Mouse (Mus musculus) erythroblast, adult 5-6 weeks (primary cell): ENCODE results near the gene Det1. TPM values are rescaled to one million over a fixed set of nuclear protein-coding genes. Genes with fewer than 3 reads are reported as not detected.

ENCODE experiments used
- ATAC-seq: replicated peaks from 2 replicates; pipeline ENCODE4 v1.8.0; 2016; ENCODE audit warnings: moderate number of reproducible peaks, mild to moderate bottlenecking, moderate TSS enrichment, inconsistent platforms; ENCODE audit not compliant: poor library complexity, low FRiP score, severe bottlenecking
- total RNA-seq, 2 experiments: library from RNA; stranded (forward) in 1 of 2; stranded (reverse) in 1 of 2; fragments of 150-400 nt in 1 of 2; fragments of 200-764, 138-1000 nt in 1 of 2; gene quantifications; 2 replicates each; pipeline versions ENCODE4 v1.2.3 to v1.2.4; 2015 to 2017; ENCODE audit warnings: low replicate concordance in 2 of 2

Gene Det1
- total RNA-seq (2015; ENCODE audit: low replicate concordance), result 7.3 and 8.6 TPM in 2 replicates
- 3.9 and 6.8 TPM in 2 replicates for total RNA-seq (2017; ENCODE audit: low replicate concordance)

- peak; percentile 97 for ATAC-seq
Measured at GRCm38 (mm10) chr7:78846737-78847434, at the start of gene Det1. TSS of gene Det1 (minus strand) at chr7:78847263.

- ATAC-seq, result peak; percentile 99
Measured at GRCm38 (mm10) chr7:78895653-78896333, 48.7 kb upstream of the Det1 start, which contains the start of gene Aen. TSS of gene Aen (plus strand) at chr7:78895854.

DNA sequence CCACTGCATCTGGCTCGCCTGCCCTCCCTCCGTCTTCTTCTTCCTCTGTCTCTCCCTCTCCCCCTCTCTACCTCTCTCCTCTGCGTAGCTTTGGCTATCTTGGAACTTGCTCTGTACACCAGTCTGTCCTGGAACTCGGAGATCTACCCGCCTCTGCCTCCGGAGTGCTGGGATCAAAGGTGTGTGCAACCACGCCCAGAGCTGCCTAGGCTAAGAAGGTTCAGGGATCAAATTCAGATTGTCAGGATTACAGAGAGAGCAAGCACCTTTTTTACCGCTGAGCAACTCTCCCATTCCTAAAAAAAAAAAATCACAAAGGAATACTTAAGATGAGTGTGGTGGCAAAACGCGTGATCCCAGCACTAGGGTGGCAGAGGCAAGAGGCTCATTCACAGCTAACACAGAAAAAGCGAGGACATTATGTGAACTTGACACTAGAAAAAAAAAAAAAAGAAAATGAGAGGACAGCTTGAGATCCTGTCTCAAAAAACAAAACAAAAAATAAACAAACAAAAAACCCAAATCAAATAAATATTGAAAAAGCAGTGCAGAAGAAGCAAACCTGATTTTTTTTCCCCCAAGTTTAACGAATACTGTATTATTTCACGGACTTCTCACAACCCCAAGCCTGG is 48.1 kb upstream of the Det1 start:
- no peak for ATAC-seq

- no peak for ATAC-seq
Measured at GRCm38 (mm10) chr7:78893917-78894316, 46.9 kb upstream of the Det1 start.

DNA sequence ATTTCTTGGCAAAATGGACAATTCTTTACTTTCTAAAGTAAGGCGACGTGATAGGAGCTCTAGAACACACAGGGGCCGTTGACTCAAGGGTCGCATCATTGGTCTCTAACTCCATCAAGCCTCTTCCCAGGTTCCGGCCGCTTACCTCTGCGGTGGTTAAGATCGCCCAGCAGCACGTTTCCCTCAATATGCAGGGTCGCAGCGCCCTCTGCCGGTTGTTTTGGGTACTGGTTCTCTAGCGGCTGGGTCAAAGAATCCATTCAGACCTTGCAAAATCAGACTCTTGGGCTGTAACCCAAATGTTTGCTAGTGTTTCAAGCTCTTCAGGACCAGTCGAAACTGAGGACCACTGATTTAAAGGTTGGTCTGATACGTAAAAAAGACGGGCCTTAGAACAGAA is 43.6 kb upstream of the Det1 start:
- peak; percentile 71 for ATAC-seq

- ATAC-seq, result no peak
Measured at GRCm38 (mm10) chr7:78887431-78887842, 40.4 kb upstream of the Det1 start.

DNA sequence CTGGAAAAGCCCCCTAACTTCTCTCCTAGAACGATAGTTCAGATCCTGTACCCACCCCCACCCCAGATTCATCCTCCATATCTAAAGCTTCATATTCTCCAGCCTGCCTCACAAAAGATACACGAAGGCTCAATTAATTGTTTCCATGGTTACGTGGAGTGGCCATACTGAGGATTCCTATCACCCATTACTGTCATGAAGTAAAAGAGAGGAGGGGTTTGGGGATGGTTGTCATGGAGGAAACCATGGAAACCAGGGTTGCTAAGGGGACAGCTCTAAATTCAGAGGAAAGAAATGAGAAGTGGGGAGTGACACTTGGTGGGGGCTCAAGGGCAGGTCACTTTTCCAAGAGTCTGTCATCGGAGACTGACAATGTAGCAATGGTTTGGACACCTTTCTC is 39.4 kb upstream of the Det1 start:
- ATAC-seq, result no peak

DNA sequence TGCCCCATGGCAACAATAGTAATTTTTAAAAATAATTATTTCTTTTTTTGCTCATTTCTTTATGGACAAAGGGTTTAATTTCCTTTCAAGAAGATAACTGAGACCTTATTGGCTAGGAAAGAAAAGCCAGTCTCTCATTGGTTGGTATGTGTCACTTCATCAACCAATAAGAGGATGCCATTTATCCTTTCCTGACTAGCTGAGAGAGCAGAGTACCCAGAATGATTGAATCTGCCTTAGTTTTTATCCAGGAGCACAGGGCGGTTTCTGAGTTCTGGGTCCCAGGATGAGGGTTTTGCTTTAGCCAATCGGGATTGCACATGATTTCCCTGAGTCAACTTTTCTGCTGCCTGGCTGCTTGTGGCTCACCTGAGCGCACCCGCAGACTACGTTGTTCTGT is 38.3 kb upstream of the Det1 start:
- no peak for ATAC-seq

DNA sequence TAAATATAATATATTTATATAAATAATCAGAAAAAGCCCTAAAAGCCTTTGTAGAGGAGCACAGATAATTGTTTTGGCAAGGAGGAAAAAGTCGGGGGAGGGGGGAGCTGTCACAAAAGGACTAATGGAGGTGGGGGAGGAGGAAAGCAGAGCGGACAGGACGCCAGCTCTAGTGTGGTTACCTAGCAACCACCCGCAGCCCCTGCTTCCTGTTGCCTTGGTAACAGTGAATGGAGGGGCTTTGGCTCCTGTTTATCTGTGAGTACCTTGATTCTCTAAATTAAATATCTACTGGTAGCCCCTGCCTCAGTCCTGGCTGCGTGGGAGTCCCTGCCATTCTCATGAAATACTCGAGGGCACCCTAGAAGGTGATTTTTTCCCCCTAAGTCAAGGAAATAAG is 37.1 kb upstream of the Det1 start:
- no peak for ATAC-seq

GRCm38 (mm10) chr7:78883726-78884060 is 36.6 kb upstream of the Det1 start:
- no peak for ATAC-seq

DNA sequence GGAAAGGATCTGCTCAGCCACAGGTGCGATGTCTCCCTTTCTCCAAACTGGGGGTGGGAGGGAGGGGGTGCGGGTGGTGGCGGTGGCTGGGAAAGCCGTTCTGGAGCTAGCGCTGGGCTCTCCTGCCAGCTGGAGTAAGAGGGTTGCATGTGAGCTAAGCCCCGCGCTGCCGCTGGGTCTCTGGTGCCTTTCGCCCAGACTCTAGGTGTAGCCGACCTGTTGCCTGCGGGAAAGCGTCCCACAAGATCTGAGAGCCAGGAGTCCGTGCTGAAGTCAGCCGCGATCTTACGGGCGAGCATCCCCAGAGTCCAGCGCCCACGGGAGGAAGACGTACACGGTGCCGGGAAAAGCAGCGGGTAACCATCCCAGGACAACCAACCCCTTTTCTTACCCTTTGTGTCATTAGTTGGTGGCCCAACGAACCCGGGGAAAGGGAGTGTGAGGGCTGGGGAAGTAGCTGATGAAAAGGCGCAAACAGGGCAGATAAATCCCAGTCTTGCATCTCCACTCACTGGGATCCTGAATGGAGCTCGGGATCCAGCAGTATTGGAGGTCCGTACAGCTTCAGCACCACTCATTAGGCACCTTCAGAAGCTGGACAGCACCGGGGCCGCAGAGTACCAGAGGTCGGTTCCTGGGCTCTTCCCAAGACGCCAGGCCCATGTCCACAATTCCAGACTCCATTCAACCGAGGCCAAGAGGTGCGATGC is 36.1 kb upstream of the Det1 start:
- no peak for ATAC-seq

- ATAC-seq, result no peak
Measured at GRCm38 (mm10) chr7:78882469-78882837, 35.4 kb upstream of the Det1 start.

- ATAC-seq, result no peak
Measured at GRCm38 (mm10) chr7:78881607-78882468, 34.8 kb upstream of the Det1 start.

GRCm38 (mm10) chr7:78872831-78873230 is 25.8 kb upstream of the Det1 start:
- ATAC-seq, result no peak

DNA sequence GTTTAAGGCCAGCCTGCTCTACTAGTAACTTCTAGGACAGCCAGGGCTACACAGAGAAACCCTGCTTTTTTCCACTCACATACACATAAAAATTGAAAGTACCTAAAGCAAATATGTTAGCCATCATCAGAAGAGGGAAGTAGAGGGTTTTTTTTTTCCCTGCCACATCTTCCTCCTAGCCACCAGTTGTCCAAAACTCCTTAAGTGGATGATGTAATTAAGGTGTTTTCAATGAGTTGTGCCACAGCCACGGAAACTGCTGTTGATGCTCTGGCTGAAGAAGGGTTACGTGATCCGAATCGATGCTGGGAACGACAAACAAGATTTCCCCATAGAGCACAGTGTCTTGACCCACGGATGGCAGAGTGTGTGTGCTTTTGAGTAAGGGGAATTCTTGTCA is 25.3 kb upstream of the Det1 start:
- no peak for ATAC-seq

GRCm38 (mm10) chr7:78868731-78869130 is 21.7 kb upstream of the Det1 start:
- no peak for ATAC-seq

- ATAC-seq, result no peak
Measured at GRCm38 (mm10) chr7:78865212-78865949, 18.3 kb upstream of the Det1 start.

DNA sequence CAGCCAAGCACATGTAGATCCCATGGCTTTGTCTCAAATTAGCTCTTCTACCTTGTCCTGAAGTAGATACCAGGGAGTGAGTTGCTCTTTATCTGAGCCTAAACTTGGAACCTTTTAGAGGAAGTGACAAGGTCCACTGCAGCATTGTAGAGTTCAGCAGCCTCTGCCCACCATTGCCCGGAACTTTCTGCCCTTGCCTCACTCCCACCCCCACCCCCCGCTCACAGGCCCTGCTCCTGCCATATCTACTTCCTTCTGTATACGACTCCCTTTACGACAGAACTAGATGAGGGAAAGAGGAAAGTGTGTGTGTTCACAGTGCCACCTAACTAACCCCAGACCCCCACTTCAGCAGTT is 17.4 kb upstream of the Det1 start:
- no peak for ATAC-seq
